Mouse (Mus musculus): ENCODE data around the gene Samm50. TPM values are rescaled to one million over a fixed set of nuclear protein-coding genes. Genes with fewer than 3 reads are reported as not detected.

Gene Samm50
- polyA plus RNA-seq, 1 experiment from 2014 or later = 95.3 TPM

Small RNA genes lying within 50 kb of the gene (microRNA-seq; reads per million reads assigned to microRNA genes)
- not detected for gene Mir6392

Other genes starting within 250 kb of the Samm50 start
- gene Efcab6, start 126.9 kb upstream of the Samm50 start, polyA plus RNA-seq (2015; fragmentation: Nextera tagmentation; extraction: Ambion mirVana) = 0.65 and 0.72 TPM in 2 replicates
- gene Sult4a1, start 86.5 kb upstream of the Samm50 start, polyA plus RNA-seq (2015; fragmentation: Nextera tagmentation; extraction: Ambion mirVana) = 138 and 143 TPM in 2 replicates
- gene Pnpla5, start 69.1 kb upstream of the Samm50 start, polyA plus RNA-seq (2015; fragmentation: Nextera tagmentation; extraction: Ambion mirVana) = not detected in 2 replicates
- gene Pnpla3, start 24.4 kb upstream of the Samm50 start, polyA plus RNA-seq (2015; fragmentation: Nextera tagmentation; extraction: Ambion mirVana) = 6.0 and 6.4 TPM in 2 replicates
- 4.3 and 4.8 TPM in 2 replicates for gene Parvb, start 39.8 kb downstream of the Samm50 start, polyA plus RNA-seq (2015; fragmentation: Nextera tagmentation; extraction: Ambion mirVana)
- gene Parvg, start 131.8 kb downstream of the Samm50 start, polyA plus RNA-seq (2015; fragmentation: Nextera tagmentation; extraction: Ambion mirVana) = 1.4 TPM in 2 replicates

Data from hindbrain, embryonic 16.5 days (tissue).